Mouse (Mus musculus): Measurements from ENCODE around the gene 4930404H24Rik. TPM values are rescaled to one million over a fixed set of nuclear protein-coding genes. Genes with fewer than 3 reads are reported as not detected.

Gene 4930404H24Rik
- not detected in 2 replicates for polyA plus RNA-seq (2014; fragmentation: Nextera tagmentation; extraction: Ambion mirVana)

DNA sequence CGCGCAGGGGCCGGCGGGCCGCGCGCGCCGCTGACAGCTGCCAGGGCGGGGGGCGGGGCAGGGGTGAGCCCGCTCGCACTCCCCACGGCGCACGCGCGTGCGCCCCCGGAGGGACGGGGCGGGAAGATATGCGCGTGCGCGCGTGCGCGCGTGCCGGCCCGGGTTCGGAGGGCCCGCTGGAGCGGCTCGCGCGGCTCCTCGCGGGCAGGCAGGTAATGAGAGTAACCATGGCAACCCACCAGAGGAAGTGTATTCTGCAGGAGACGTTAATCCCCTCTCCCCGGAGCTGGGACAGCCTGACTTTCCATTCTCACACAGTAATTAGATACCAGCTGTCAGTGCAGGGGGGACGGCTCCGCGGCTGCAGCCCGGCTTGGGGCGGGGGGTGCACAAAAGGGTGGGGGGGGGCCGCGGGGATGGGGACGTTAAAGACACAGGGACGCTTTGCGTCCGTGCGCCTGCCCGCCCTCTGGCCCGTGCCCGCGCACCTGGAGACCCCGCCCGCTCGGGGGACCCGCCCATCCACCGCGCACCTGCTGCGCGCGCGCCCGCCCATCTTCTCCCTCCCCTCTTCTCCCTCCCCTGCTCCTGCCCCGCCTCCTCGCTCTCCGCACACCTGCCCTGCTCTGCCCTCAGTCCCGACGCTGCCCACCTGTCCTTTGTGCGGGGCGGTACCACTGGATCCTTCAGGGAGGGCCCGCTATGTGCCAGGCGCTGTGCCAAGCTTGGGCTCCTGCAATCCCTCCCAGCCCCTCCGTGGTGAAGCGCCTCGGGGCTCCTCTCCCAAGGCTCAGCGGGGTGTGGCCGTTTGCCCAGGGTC, at the start of gene 4930404H24Rik:
4930404H24Rik (plus strand) TSS at position 218 of the 820 bp plus-strand sequence.
- no peaks in the 10 kb centered on the region for H3K27me3 ChIP-seq (ENCODE audit: control insufficient read depth, insufficient read depth, low read length)
- H3K9ac ChIP-seq (replicated peaks; ENCODE audit: low read depth, low read length): peak within 1 kb of the TSS; percentile 33; the same call in 1 of the 2 replicates
- H3K4me3 ChIP-seq (ENCODE audit: low read depth, low read length): peak within 1 kb of the TSS; percentile 54
- H3K4me2 ChIP-seq (replicated peaks; ENCODE audit: low read depth, low read length): peak within 1 kb of the TSS; percentile 84
- no peaks in the 10 kb centered on the region for H3K9me3 ChIP-seq (ENCODE audit: control insufficient read depth, low read depth, low read length)
- under 1% methylated on average over 44 of the region's 83 CpGs for WGBS
- H3K36me3 ChIP-seq (ENCODE audit: control insufficient read depth, insufficient read depth, low read length): no peaks in the 10 kb centered on the region
- peaks cover 28% of the 10 kb centered on the region for H3K4me1 ChIP-seq (ENCODE audit: control insufficient read depth, insufficient read depth, low read length)
- peak within 1 kb of the TSS; percentile 18; the same call in 1 of the 2 replicates for H3K27ac ChIP-seq (ENCODE audit: low read length)
- ATAC-seq (ENCODE audit: insufficient number of reproducible peaks, insufficient read depth, low FRiP score, low read depth): peak; percentile 73

DNA sequence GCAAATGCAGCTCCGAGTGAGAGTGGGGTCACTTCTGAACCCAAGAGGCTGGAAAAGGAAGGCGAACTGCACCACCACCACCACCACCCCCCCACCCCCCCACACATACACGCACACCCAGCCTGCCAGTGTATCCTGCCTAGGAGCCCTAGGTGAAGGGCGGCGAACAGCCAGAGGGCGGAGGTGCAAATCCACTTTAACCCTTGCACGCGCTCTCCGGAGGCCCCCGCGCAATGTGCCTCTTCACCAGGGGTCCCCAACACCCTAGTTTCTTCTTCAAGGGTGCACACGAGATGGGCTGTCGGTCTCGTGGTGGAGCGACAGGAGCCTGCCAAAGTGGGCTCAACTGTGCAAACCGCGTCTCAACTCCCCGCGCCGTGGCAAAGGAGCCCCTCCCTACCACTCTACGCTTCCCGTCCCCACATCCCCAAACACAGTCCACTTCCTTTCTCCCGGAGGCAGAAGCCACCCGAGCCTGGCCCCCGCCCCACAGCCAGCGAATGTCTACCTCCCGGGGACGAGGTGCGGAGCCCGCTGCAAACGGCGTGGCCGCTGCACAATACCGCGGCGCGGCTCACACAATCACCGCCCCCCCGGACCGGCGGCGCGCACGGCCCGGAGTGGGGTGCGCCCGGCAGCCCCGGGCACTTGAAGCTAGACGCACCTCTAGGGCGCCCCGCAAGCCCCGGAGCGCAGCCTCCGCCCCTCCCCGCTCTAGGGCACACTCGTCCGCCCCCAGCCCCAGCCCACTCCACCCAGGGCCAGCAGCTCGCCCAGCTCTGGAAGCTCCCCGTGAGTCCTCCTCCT, 49.0 kb upstream of the 4930404H24Rik start:
- Histone ChIP-seq H3K27ac (ENCODE audit: low read length) (peak overlapping the region; percentile 98), H3K4me3 (ENCODE audit: low read depth, low read length) (peak overlapping the region; percentile 66), H3K9me3 (ENCODE audit: control insufficient read depth, low read depth, low read length) (no peaks in the 10 kb centered on the region), H3K4me2 (replicated peaks; ENCODE audit: low read depth, low read length) (peak overlapping the region; percentile 97), H3K4me1 (ENCODE audit: control insufficient read depth, insufficient read depth, low read length) (peaks cover 39% of the 10 kb centered on the region), H3K9ac (replicated peaks; ENCODE audit: low read depth, low read length) (peak overlapping the region; percentile 81), H3K36me3 (ENCODE audit: control insufficient read depth, insufficient read depth, low read length) (no peaks in the 10 kb centered on the region), H3K27me3 (ENCODE audit: control insufficient read depth, insufficient read depth, low read length) (no peaks in the 10 kb centered on the region)
- ATAC-seq (ENCODE audit: insufficient number of reproducible peaks, insufficient read depth, low FRiP score, low read depth): peak; percentile 40
- WGBS: under 1% methylated on average over 59 of the region's 59 CpGs

DNA sequence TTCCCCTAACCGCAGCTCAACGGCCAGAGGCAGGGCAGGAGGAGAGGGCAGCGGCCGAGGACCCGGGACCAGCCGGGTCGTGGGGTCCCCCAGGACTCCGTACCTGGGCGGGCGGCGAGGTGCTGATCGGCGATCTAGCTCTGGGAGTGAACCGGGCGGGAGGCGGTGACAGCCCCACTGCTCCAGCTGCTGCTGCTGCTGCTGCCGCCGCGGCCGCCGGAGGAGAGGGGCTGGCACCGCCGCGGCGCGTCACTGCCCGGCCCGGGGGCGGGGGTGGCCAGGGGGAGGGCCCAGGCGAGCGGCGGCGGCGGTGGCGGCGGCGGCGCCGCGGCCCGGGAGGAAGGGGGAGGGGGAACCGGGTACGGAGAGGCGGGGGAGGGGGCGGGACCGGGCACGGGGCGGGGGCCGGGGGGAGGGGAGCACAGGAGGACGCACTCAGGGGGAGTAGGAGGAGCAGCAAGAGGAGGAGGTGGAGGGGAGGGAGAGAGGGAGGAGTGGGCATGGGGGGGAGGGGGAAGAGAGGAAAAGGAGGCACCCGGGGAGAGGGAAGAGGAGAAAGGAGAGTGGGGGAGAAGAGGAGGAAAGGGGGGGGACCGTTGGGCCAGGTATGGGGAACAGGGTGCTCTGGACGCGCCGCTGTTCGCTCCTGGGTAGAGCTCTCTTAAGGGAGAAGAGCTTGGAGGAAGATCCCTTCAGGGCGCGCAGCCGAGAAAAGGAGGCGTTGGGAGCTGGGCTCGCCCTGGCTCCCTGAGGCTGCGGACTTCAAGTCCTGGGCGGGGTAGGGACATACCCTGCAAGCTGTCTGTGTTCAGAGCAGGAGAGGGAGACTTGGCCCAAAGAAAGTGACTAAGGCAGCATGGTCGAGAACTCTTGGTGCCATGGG, 48.1 kb upstream of the 4930404H24Rik start:
- H3K4me3 ChIP-seq (ENCODE audit: low read depth, low read length): peak overlapping the region; percentile 66
- H3K9ac ChIP-seq (replicated peaks; ENCODE audit: low read depth, low read length): peak overlapping the region; percentile 81
- under 1% methylated on average over 45 of the region's 64 CpGs for WGBS
- H3K27me3 ChIP-seq (ENCODE audit: control insufficient read depth, insufficient read depth, low read length): no peaks in the 10 kb centered on the region
- peaks cover 39% of the 10 kb centered on the region for H3K4me1 ChIP-seq (ENCODE audit: control insufficient read depth, insufficient read depth, low read length)
- H3K4me2 ChIP-seq (replicated peaks; ENCODE audit: low read depth, low read length): peak overlapping the region; percentile 97
- H3K27ac ChIP-seq (ENCODE audit: low read length): peak overlapping the region; percentile 98
- peak; percentile 64 for ATAC-seq (ENCODE audit: insufficient number of reproducible peaks, insufficient read depth, low FRiP score, low read depth)
- H3K9me3 ChIP-seq (ENCODE audit: control insufficient read depth, low read depth, low read length): no peaks in the 10 kb centered on the region
- H3K36me3 ChIP-seq (ENCODE audit: control insufficient read depth, insufficient read depth, low read length): no peaks in the 10 kb centered on the region

DNA sequence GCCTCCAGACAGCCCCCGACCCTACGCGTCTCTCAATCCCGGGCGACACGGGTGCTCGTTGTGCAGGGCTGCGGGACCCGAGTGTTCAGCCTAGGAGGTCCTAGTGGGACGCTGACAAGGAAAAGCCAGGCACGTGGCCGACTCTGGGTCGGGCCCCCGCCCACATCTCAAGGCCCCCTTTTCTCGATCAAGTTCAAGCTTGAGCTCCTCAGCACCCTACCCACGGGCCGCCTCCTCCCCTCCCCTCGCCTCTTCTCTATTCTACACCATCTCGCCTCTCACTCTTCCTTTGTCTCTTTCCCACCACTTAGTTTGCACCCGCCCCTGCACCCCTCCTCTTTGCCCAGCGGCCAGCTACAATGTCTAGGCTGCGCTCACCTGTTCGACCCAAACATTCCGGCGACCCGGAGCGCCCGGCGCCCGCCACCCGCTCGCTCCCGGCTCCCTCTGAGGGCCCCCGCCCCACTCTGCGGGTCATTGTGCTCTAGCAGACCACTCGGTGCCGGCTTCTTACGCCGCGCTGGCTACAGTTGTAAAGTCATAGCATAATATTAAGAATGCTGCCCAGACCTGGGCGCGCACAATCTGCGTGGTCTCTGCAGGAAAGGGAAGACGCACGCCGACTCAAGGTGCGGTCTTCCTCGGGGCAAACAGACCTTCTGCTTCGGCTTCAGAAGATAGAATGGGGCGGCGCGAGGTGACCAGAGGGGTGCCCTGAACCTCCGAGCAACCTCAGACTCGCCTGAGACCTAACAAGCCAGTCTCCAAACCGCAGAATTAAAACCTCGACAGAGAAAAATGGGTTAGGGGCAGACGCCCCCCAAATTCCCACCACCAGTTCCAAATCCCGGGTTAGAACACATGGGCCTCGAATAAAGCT, 47.2 kb upstream of the 4930404H24Rik start:
- Histone ChIP-seq H3K9ac (replicated peaks; ENCODE audit: low read depth, low read length) (peak overlapping the region; percentile 62), H3K4me3 (ENCODE audit: low read depth, low read length) (peak overlapping the region; percentile 66), H3K36me3 (ENCODE audit: control insufficient read depth, insufficient read depth, low read length) (no peaks in the 10 kb centered on the region), H3K4me2 (replicated peaks; ENCODE audit: low read depth, low read length) (peak overlapping the region; percentile 97), H3K4me1 (ENCODE audit: control insufficient read depth, insufficient read depth, low read length) (peaks cover 34% of the 10 kb centered on the region), H3K27me3 (ENCODE audit: control insufficient read depth, insufficient read depth, low read length) (no peaks in the 10 kb centered on the region), H3K27ac (ENCODE audit: low read length) (peak overlapping the region; percentile 98), H3K9me3 (ENCODE audit: control insufficient read depth, low read depth, low read length) (no peaks in the 10 kb centered on the region)
- under 1% methylated on average over 59 of the region's 59 CpGs for WGBS
- peak; percentile 59 for ATAC-seq (ENCODE audit: insufficient number of reproducible peaks, insufficient read depth, low FRiP score, low read depth)

DNA sequence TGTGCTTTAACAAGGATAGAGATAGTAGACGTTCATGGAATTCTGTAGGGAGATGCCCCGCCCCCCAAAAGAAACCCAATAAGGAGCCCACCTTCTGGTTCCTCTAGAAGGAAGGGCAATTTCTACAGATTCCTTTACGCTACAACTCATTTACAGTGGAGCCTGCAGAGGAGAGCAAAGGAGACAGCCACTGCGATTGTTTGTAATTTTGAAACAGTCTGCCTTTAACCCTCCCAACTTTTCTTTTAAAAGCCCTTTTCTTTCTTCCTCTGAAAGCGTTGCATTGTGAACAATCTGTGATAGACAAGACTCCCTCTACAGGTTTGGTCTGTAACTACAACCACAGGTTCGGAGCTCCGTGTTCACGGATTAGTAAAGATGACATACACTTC, 46.6 kb upstream of the 4930404H24Rik start:
- no peaks in the 10 kb centered on the region for H3K27me3 ChIP-seq (ENCODE audit: control insufficient read depth, insufficient read depth, low read length)
- peak overlapping the region; percentile 98 for H3K27ac ChIP-seq (ENCODE audit: low read length)
- H3K4me1 ChIP-seq (ENCODE audit: control insufficient read depth, insufficient read depth, low read length): peaks cover 28% of the 10 kb centered on the region
- H3K4me3 ChIP-seq (ENCODE audit: low read depth, low read length): peak overlapping the region; percentile 66
- WGBS: under 1% methylated on average over 8 of the region's 8 CpGs
- no peaks in the 10 kb centered on the region for H3K9me3 ChIP-seq (ENCODE audit: control insufficient read depth, low read depth, low read length)
- ATAC-seq (ENCODE audit: insufficient number of reproducible peaks, insufficient read depth, low FRiP score, low read depth): no peak
- H3K36me3 ChIP-seq (ENCODE audit: control insufficient read depth, insufficient read depth, low read length): no peaks in the 10 kb centered on the region
- H3K4me2 ChIP-seq (replicated peaks; ENCODE audit: low read depth, low read length): peak overlapping the region; percentile 97
- H3K9ac ChIP-seq (replicated peaks; ENCODE audit: low read depth, low read length): peak overlapping the region; percentile 62

DNA sequence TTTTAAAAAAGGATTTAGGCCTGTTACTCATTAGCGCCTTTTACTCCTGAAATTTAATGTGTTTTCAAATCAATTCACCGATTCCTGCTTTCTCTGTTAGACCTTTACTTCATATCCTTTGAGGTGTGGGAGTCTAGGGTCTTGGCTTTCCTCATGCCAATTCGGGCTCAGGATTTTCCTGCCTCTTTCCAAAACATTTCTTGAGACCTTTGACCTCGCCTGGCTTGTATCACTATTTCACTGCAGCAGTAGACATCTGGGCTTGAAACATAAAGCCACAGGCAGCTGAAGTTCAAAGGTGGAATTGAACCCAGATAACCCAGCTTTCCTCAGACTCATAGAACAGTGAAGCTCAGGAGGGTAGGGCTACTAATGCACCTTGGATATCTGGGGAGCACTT, 46.1 kb upstream of the 4930404H24Rik start:
- no peak overlapping the region for H3K27ac ChIP-seq (ENCODE audit: low read length)
- no peak overlapping the region for H3K4me3 ChIP-seq (ENCODE audit: low read depth, low read length)
- WGBS: 16% methylated on average over 4 of the region's 4 CpGs
- no peak for ATAC-seq (ENCODE audit: insufficient number of reproducible peaks, insufficient read depth, low FRiP score, low read depth)
- peaks cover 23% of the 10 kb centered on the region for H3K4me1 ChIP-seq (ENCODE audit: control insufficient read depth, insufficient read depth, low read length)
- no peaks in the 10 kb centered on the region for H3K27me3 ChIP-seq (ENCODE audit: control insufficient read depth, insufficient read depth, low read length)
- H3K4me2 ChIP-seq (replicated peaks; ENCODE audit: low read depth, low read length): no peak overlapping the region
- no peaks in the 10 kb centered on the region for H3K9me3 ChIP-seq (ENCODE audit: control insufficient read depth, low read depth, low read length)
- H3K9ac ChIP-seq (replicated peaks; ENCODE audit: low read depth, low read length): no peak overlapping the region
- H3K36me3 ChIP-seq (ENCODE audit: control insufficient read depth, insufficient read depth, low read length): no peaks in the 10 kb centered on the region

DNA sequence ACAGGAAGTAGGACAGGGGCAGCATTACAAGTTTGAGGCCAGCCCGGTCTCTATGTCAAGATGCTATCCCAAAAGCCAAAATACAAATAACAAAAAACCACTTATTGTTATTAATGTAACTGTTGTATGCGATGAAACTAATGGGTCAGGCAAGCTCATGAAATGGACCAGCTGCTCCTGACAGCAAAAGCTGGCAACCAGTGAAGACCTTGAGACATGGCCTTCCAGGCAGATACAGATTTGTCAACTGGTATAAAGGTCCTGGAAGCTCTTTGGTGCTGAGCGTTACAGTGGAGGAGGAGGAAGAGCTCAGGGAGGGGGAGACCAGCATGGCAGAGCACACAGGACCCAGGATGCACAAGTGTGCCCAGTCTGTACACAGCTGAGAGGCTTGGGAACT, 44.9 kb upstream of the 4930404H24Rik start:
- no peaks in the 10 kb centered on the region for H3K9me3 ChIP-seq (ENCODE audit: control insufficient read depth, low read depth, low read length)
- H3K4me1 ChIP-seq (ENCODE audit: control insufficient read depth, insufficient read depth, low read length): peaks cover 11% of the 10 kb centered on the region
- H3K9ac ChIP-seq (replicated peaks; ENCODE audit: low read depth, low read length): no peak overlapping the region
- H3K4me2 ChIP-seq (replicated peaks; ENCODE audit: low read depth, low read length): no peak overlapping the region
- H3K27me3 ChIP-seq (ENCODE audit: control insufficient read depth, insufficient read depth, low read length): no peaks in the 10 kb centered on the region
- H3K4me3 ChIP-seq (ENCODE audit: low read depth, low read length): no peak overlapping the region
- H3K27ac ChIP-seq (ENCODE audit: low read length): no peak overlapping the region
- ATAC-seq (ENCODE audit: insufficient number of reproducible peaks, insufficient read depth, low FRiP score, low read depth): no peak
- H3K36me3 ChIP-seq (ENCODE audit: control insufficient read depth, insufficient read depth, low read length): no peaks in the 10 kb centered on the region
- 57% methylated on average over 3 of the region's 3 CpGs for WGBS
